Mouse (Mus musculus) liver, postnatal 0 days (tissue): Measurements from ENCODE around the gene Pkd2l1. TPM values are rescaled to one million over a fixed set of nuclear protein-coding genes. Genes with fewer than 3 reads are reported as not detected.
A peak's percentile ranks its signal among the peaks of the same experiment; 100 is the strongest.

Source experiments
- ATAC-seq: fragments of 200-750 bp; cut with Nextera tagmentation; 2 replicates; pipeline ENCODE4 v1.8.0; 2017; ENCODE audit warnings: mild to moderate bottlenecking, moderate library complexity
- DNase-seq: peaks from one replicate; pipeline ENCODE4 v3.0.0-alpha.2; 2016
- H3K27ac ChIP-seq: fragments of 300-500 bp; sonication (generic); 2 replicates; pipeline ENCODE4 v1.5.1; 2014; ENCODE audit warnings: antibody characterized with exemption, moderate library complexity, mild to moderate bottlenecking, low read depth
- H3K27me3 ChIP-seq: fragments of 300-500 bp; sonication (generic); 2 replicates; pipeline ENCODE4 v1.6.1; 2014; ENCODE audit warnings: low read length, control low read depth, mixed read lengths; ENCODE audit not compliant: insufficient read depth
- H3K36me3 ChIP-seq: fragments of 300-500 bp; sonication (generic); replicated peaks from 2 replicates; pipeline ENCODE4 v1.6.1; 2014; ENCODE audit warnings: mild to moderate bottlenecking, control low read depth, low read length, moderate library complexity, mixed read lengths; ENCODE audit not compliant: insufficient read depth
- H3K4me1 ChIP-seq: fragments of 300-500 bp; sonication (generic); 2 replicates; pipeline ENCODE4 v1.6.1; 2014; ENCODE audit warnings: antibody characterized with exemption, mild to moderate bottlenecking, control low read depth; ENCODE audit not compliant: insufficient read depth
- H3K4me2 ChIP-seq: fragments of 300-500 bp; sonication (generic); 2 replicates; pipeline ENCODE4 v1.6.1; 2014; ENCODE audit warnings: low read depth, mild to moderate bottlenecking, low read length, moderate library complexity, mixed read lengths
- H3K4me3 ChIP-seq: fragments of 300-500 bp; sonication (generic); 2 replicates; pipeline ENCODE4 v1.5.1; 2014; ENCODE audit warnings: low read depth, low read length
- H3K9ac ChIP-seq: fragments of 300-500 bp; sonication (generic); replicated peaks from 2 replicates; pipeline ENCODE4 v1.6.1; 2014; ENCODE audit warnings: mild to moderate bottlenecking, moderate library complexity
- H3K9me3 ChIP-seq: fragments of 300-500 bp; sonication (generic); 2 replicates; pipeline ENCODE4 v1.6.1; 2016; ENCODE audit warnings: mild to moderate bottlenecking, control low read depth, low read length, mixed read lengths
- CTCF ChIP-seq: sonication (generic); IDR thresholded peaks from 2 replicates; pipeline ENCODE4 v1.5.1; 2016; ENCODE audit warnings: antibody characterized with exemption, low read depth
- EP300 ChIP-seq: IDR thresholded peaks from 2 replicates; pipeline ENCODE4 v1.6.1; 2016; ENCODE audit warnings: antibody characterized with exemption, low read depth, mild to moderate bottlenecking
- WGBS: fragments of 180-500 bp; shearing (Covaris S2); extraction: QIAGEN DNeasy Blood & Tissue Kit; methylation state at CpG from one replicate; pipeline ENCODE4 v1.1.7; 2014; ENCODE audit not compliant: insufficient replicate concordance; 5-methylcytosine and 5-hydroxymethylcytosine counted together
- polyA plus RNA-seq: library from polyadenylated mRNA; unstranded; fragments of >200 nt; fragmentation: Nextera tagmentation; extraction: Ambion mirVana; gene quantifications from 2 replicates; pipeline ENCODE4 v1.2.1, GENCODE M21; 2015

The Pkd2l1 gene
- polyA plus RNA-seq, 1 experiment from 2014 or later, result not detected

DNA sequence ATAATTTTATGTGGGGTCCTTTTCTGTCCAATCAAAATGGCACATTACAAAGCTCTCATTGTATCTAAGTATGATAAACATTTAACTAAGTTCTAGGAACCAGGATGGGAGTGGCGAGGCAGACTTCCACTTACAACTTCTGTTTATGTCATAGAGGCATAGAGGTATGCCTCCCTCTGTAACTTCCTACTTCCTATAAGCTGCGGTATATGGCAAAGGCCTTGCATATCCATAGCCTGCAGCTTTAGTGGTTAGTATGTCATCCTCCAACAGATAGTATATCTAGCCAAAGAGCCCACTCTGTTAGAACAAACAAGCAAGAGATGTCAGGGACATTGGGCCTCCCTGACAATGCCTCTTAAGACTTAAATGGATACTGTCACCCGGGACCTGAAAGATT lies 15.5 kb downstream of the Pkd2l1 start:
- DNase-seq (no peak), ATAC-seq (no peak)
- no peak for TF ChIP-seq EP300
- TF ChIP-seq CTCF, result no peak
- H3K27me3 ChIP-seq, result no peaks in the 10 kb centered on the region
- H3K36me3 ChIP-seq, result no peaks in the 10 kb centered on the region
- H3K4me3 ChIP-seq, result no peak overlapping the region
- H3K4me2 ChIP-seq, result no peak overlapping the region
- H3K4me1 ChIP-seq, result no peaks in the 10 kb centered on the region
- WGBS, result 76% methylated on average over 3 of the region's 3 CpGs
- no peak overlapping the region for H3K9ac ChIP-seq
- H3K27ac ChIP-seq, result no peak overlapping the region
- H3K9me3 ChIP-seq, result peaks cover 3% of the 10 kb centered on the region; the same call in 1 of the 2 replicates

GRCm38 (mm10) chr19:44174835-44175234 lies 17.4 kb downstream of the Pkd2l1 start:
- Histone ChIP-seq H3K36me3 (no peaks in the 10 kb centered on the region), H3K9ac (no peak overlapping the region), H3K9me3 (peaks cover 3% of the 10 kb centered on the region; the same call in 1 of the 2 replicates), H3K27me3 (no peaks in the 10 kb centered on the region), H3K27ac (no peak overlapping the region), H3K4me2 (no peak overlapping the region), H3K4me1 (no peaks in the 10 kb centered on the region), H3K4me3 (no peak overlapping the region)
- ATAC-seq (no peak), DNase-seq (no peak)
- 67% methylated on average over 8 of the region's 8 CpGs for WGBS
- TF ChIP-seq EP300 (no peak), CTCF (no peak)

GRCm38 (mm10) chr19:44161515-44161914 lies 30.7 kb downstream of the Pkd2l1 start:
- 10% methylated on average over 3 of the region's 3 CpGs for WGBS

DNA sequence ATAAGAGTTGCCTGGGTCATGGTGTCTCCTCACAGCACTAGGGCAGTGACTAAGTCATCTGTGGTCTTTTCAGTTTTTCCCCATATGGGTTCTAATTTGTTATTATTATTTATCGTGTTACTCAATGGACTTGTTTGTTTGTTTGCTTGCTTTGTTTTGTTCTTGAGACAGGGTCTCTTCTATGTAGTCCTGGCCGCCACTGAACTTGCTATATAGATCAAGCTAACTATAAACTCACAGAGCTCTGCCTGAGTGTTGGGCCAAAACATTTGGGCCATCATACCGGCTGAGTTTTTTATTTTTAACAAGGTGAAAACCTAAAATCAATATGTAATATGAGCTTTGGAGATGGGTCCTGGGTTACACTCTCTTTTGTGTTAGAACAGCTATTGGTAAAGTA lies 32.9 kb downstream of the Pkd2l1 start:
- H3K4me1 ChIP-seq, result no peaks in the 10 kb centered on the region
- no peaks in the 10 kb centered on the region for H3K36me3 ChIP-seq
- 73% methylated on average over 3 of the region's 3 CpGs for WGBS
- H3K27me3 ChIP-seq, result no peaks in the 10 kb centered on the region
- H3K9ac ChIP-seq, result no peak overlapping the region
- H3K9me3 ChIP-seq, result no peaks in the 10 kb centered on the region
- DNase-seq (no peak), ATAC-seq (no peak)
- TF ChIP-seq EP300 (no peak), CTCF (no peak)
- H3K27ac ChIP-seq, result no peak overlapping the region
- H3K4me2 ChIP-seq, result no peak overlapping the region
- H3K4me3 ChIP-seq, result no peak overlapping the region

More at GRCm38 (mm10) chr19:44161515-44161914, 30.7 kb downstream of the Pkd2l1 start:
- no peak overlapping the region for H3K4me2 ChIP-seq
- H3K36me3 ChIP-seq, result no peaks in the 10 kb centered on the region
- no peak overlapping the region for H3K9ac ChIP-seq
- no peak overlapping the region for H3K27ac ChIP-seq
- H3K27me3 ChIP-seq, result no peaks in the 10 kb centered on the region
- H3K4me3 ChIP-seq, result no peak overlapping the region
- TF ChIP-seq CTCF, result peak; percentile 74
- no peak for TF ChIP-seq EP300
- DNase-seq, result no peak
- no peaks in the 10 kb centered on the region for H3K4me1 ChIP-seq
- no peaks in the 10 kb centered on the region for H3K9me3 ChIP-seq
- ATAC-seq, result no peak

DNA sequence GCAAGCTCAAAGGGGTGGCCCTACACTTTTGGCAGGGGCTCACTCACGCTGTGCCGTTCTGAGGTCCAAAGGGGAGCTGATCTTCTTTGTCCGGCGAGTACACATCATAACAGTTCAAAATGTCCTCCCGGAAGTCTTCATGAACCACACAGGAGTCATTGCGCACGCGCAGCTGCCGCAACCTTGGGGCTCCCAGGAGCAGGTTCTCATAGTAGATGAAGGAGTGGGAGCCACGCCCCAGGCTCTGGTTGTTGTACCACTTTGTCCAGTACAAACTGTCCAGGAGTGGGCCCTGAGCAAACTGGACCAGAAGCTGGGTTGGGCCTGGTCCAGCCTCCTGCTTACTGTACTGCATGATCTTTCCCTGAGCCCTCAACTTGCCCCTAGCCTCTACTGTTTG lies 35.2 kb downstream of the Pkd2l1 start:
- Histone ChIP-seq H3K9me3 (no peaks in the 10 kb centered on the region), H3K4me1 (no peaks in the 10 kb centered on the region), H3K27ac (no peak overlapping the region), H3K9ac (no peak overlapping the region), H3K36me3 (no peaks in the 10 kb centered on the region), H3K4me3 (no peak overlapping the region), H3K4me2 (no peak overlapping the region), H3K27me3 (no peaks in the 10 kb centered on the region)
- TF ChIP-seq CTCF (no peak), EP300 (no peak)
- DNase-seq (no peak), ATAC-seq (no peak)
- 89% methylated on average over 10 of the region's 10 CpGs for WGBS

GRCm38 (mm10) chr19:44153781-44154180 lies 38.5 kb downstream of the Pkd2l1 start:
- H3K9me3 ChIP-seq, result no peaks in the 10 kb centered on the region
- TF ChIP-seq EP300 (no peak), CTCF (no peak)
- no peak overlapping the region for H3K4me3 ChIP-seq
- H3K27me3 ChIP-seq, result peaks cover 3% of the 10 kb centered on the region; the same call in 1 of the 2 replicates
- no peaks in the 10 kb centered on the region for H3K4me1 ChIP-seq
- H3K36me3 ChIP-seq, result no peaks in the 10 kb centered on the region
- 74% methylated on average over 5 of the region's 5 CpGs for WGBS
- no peak overlapping the region for H3K9ac ChIP-seq
- DNase-seq (no peak), ATAC-seq (no peak)
- H3K27ac ChIP-seq, result no peak overlapping the region
- no peak overlapping the region for H3K4me2 ChIP-seq

GRCm38 (mm10) chr19:44148991-44149390 lies 43.3 kb downstream of the Pkd2l1 start:
- Histone ChIP-seq H3K4me1 (peaks cover 8% of the 10 kb centered on the region), H3K4me2 (no peak overlapping the region), H3K27me3 (peaks cover 3% of the 10 kb centered on the region; the same call in 1 of the 2 replicates), H3K36me3 (no peaks in the 10 kb centered on the region; the same call in 1 of the 2 replicates), H3K4me3 (no peak overlapping the region), H3K9ac (no peak overlapping the region), H3K9me3 (no peaks in the 10 kb centered on the region), H3K27ac (no peak overlapping the region)
- ATAC-seq, result no peak
- 81% methylated on average over 2 of the region's 2 CpGs for WGBS
- no peak for DNase-seq
- TF ChIP-seq CTCF, result no peak
- no peak for TF ChIP-seq EP300
